8 mouse cellular contexts compared by ENCODE assay signal in genomic region chr8:72134756-72135445, GRCm38 (mm10). TPM values are rescaled to one million over a fixed set of nuclear protein-coding genes. Genes with fewer than 3 reads are reported as not detected.
A peak's percentile ranks its signal among the peaks of the same experiment; 100 is the strongest.
DNase-seq lines count a peak whose midpoint lies in the region; ATAC-seq and TF ChIP-seq lines count a peak whose summit lies in the region.

Gene Tpm4, plus strand, starts transcription at chr8:72134975.

- under 1% methylated on average over 31 of the region's 49 CpGs for WGBS in forebrain, embryonic 12.5 days
- WGBS in liver, postnatal 0 days (ENCODE audit: insufficient replicate concordance): 5% methylated on average over 26 of the region's 49 CpGs
- WGBS in neural tube, embryonic 11.5 days: under 1% methylated on average over 44 of the region's 49 CpGs

- peak; percentile 76 for TF ChIP-seq POLR2A in brain, embryonic 14.5 days (IDR thresholded peaks at IDR 0.05; ENCODE audit: borderline replicate concordance, extremely low read depth, insufficient read depth, insufficient read length, poor library complexity, severe bottlenecking)
- peak; percentile 57 for TF ChIP-seq POLR2A in testis, adult 2 months (IDR thresholded peaks at IDR 0.05; ENCODE audit: control insufficient read depth, low read depth, low read length)

- H3K27ac ChIP-seq in forebrain, embryonic 12.5 days: peak within 1 kb of the TSS; percentile 96
- peak within 1 kb of the TSS; percentile 90 for H3K27ac ChIP-seq in liver, postnatal 0 days (ENCODE audit: low read depth)
- H3K27ac ChIP-seq in neural tube, embryonic 11.5 days (ENCODE audit: low read depth, low read length): peak within 1 kb of the TSS; percentile 96
- H3K27ac ChIP-seq in testis, adult 2 months (ENCODE audit: control insufficient read depth, insufficient read depth, low read depth, low read length): peak within 1 kb of the TSS; percentile 89

- no peak for DNase-seq in brain, embryonic 14.5 days (ENCODE audit: low read depth)
- peak; percentile 77 to 78 for DNase-seq in heart, postnatal 10 days
- DNase-seq in kidney, postnatal 36 days: peak; percentile 71 to 85
- peak; percentile 79 for DNase-seq in liver, postnatal 0 days
- peak; percentile 87 for DNase-seq in neural tube, embryonic 11.5 days (ENCODE audit: low spot score)

- no peak for TF ChIP-seq CTCF in brain, embryonic 14.5 days (IDR thresholded peaks at IDR 0.05; ENCODE audit: borderline replicate concordance, extremely low read depth, insufficient read depth, insufficient read length)
- TF ChIP-seq CTCF in liver, postnatal 0 days (IDR thresholded peaks at IDR 0.05; ENCODE audit: low read depth): no peak
- TF ChIP-seq CTCF in testis, adult 2 months (IDR thresholded peaks at IDR 0.05; ENCODE audit: control insufficient read depth, insufficient read depth, insufficient replicate concordance, low read depth, low read length): no peak

- H3K36me3 ChIP-seq in forebrain, embryonic 12.5 days (replicated peaks): peaks cover 19% of the 10 kb centered on the region
- peaks cover 14% of the 10 kb centered on the region for H3K36me3 ChIP-seq in liver, postnatal 0 days (replicated peaks; ENCODE audit: insufficient read depth, low read length)
- no peaks in the 10 kb centered on the region; the same call in 1 of the 2 replicates for H3K36me3 ChIP-seq in neural tube, embryonic 11.5 days (ENCODE audit: control insufficient read depth, insufficient read depth, low read length)
- H3K36me3 ChIP-seq in testis, adult 2 months (ENCODE audit: control insufficient read depth, insufficient read depth, low read length): no peaks in the 10 kb centered on the region

- TF ChIP-seq EP300 in liver, postnatal 0 days (IDR thresholded peaks at IDR 0.05; ENCODE audit: low read depth): no peak

- H3K4me3 ChIP-seq in forebrain, embryonic 12.5 days (replicated peaks): peak within 1 kb of the TSS; percentile 78
- peak within 1 kb of the TSS; percentile 70 for H3K4me3 ChIP-seq in liver, postnatal 0 days (ENCODE audit: low read depth, low read length)
- peak within 1 kb of the TSS; percentile 83 for H3K4me3 ChIP-seq in neural tube, embryonic 11.5 days (ENCODE audit: low read depth, low read length)
- peak within 1 kb of the TSS; percentile 93 for H3K4me3 ChIP-seq in testis, adult 2 months (ENCODE audit: control insufficient read depth, low read depth, low read length)

- H3K27me3 ChIP-seq in forebrain, embryonic 12.5 days: no peaks in the 10 kb centered on the region
- 0 out of 2 replicates have a peak, but pooled peaks cover 9% of the 10 kb centered on the region for H3K27me3 ChIP-seq in liver, postnatal 0 days (ENCODE audit: insufficient read depth, low read length)
- H3K27me3 ChIP-seq in neural tube, embryonic 11.5 days (ENCODE audit: control insufficient read depth, insufficient read depth, low read length): no peaks in the 10 kb centered on the region
- H3K27me3 ChIP-seq in testis, adult 2 months (ENCODE audit: control insufficient read depth, insufficient read depth, low read length): no peaks in the 10 kb centered on the region; the same call in none of the 2 replicates

- peak within 1 kb of the TSS; percentile 81 for H3K4me2 ChIP-seq in forebrain, embryonic 12.5 days
- peak within 1 kb of the TSS; percentile 78 for H3K4me2 ChIP-seq in liver, postnatal 0 days (ENCODE audit: low read depth, low read length)
- H3K4me2 ChIP-seq in neural tube, embryonic 11.5 days (ENCODE audit: low read depth): peak within 1 kb of the TSS; percentile 94

- no peaks in the 10 kb centered on the region for H3K9me3 ChIP-seq in forebrain, embryonic 12.5 days
- no peaks in the 10 kb centered on the region for H3K9me3 ChIP-seq in liver, postnatal 0 days (ENCODE audit: low read length)
- no peaks in the 10 kb centered on the region for H3K9me3 ChIP-seq in neural tube, embryonic 11.5 days (ENCODE audit: control insufficient read depth, low read length)

- intact Hi-C loops in heart, postnatal 10 days (cut with DNase I): loop anchor here (10.0 kb wide), 1 partner anchor 210 kb away; no protein-coding TSS in a partner anchor

- H3K9ac ChIP-seq in forebrain, embryonic 12.5 days: peak within 1 kb of the TSS; percentile 92
- peak within 1 kb of the TSS; percentile 76 for H3K9ac ChIP-seq in liver, postnatal 0 days (replicated peaks)
- peak within 1 kb of the TSS; percentile 91 for H3K9ac ChIP-seq in neural tube, embryonic 11.5 days (ENCODE audit: low read length)

- H3K4me1 ChIP-seq in forebrain, embryonic 12.5 days: peaks cover 21% of the 10 kb centered on the region
- peaks cover 21% of the 10 kb centered on the region for H3K4me1 ChIP-seq in liver, postnatal 0 days (ENCODE audit: insufficient read depth)
- 0 out of 2 replicates have a peak, but pooled peaks cover 4% of the 10 kb centered on the region for H3K4me1 ChIP-seq in neural tube, embryonic 11.5 days (ENCODE audit: control insufficient read depth, insufficient read depth, low read length)
- peaks cover 22% of the 10 kb centered on the region for H3K4me1 ChIP-seq in testis, adult 2 months (ENCODE audit: control insufficient read depth, insufficient read depth, low read length)

- ATAC-seq in CD4-positive, CD25-positive, alpha-beta regulatory T cell, adult 4 months: peak; percentile 24
- ATAC-seq in forebrain, embryonic 12.5 days (ENCODE audit: low FRiP score): peak; percentile 86
- ATAC-seq in liver, postnatal 0 days: peak; percentile 85
- peak; percentile 90 for ATAC-seq in neural tube, embryonic 11.5 days (ENCODE audit: insufficient read depth, low FRiP score, low TSS enrichment)

RNA-seq across cellular contexts. Expression of gene Tpm4, which starts in this region (rescaled TPM):
- 100 to 1,000 TPM; 231 to 239 TPM for polyA plus RNA-seq in CD4-positive, CD25-positive, alpha-beta regulatory T cell, adult 4 months (2017; shearing (Covaris generic))
- 134 and 149 TPM in 2 replicates for polyA plus RNA-seq in brain, embryonic 14.5 days (2012; rRNA removed)
- 416 and 424 TPM in 2 replicates for polyA plus RNA-seq in forebrain, embryonic 12.5 days (2016; fragmentation: Nextera tagmentation; extraction: Ambion mirVana)
- 100 to 1,000 TPM; 229 to 241 TPM for total RNA-seq in heart, postnatal 10 days (2021)
- polyA plus RNA-seq in liver, postnatal 0 days (2015; fragmentation: Nextera tagmentation; extraction: Ambion mirVana): 80.0 and 86.6 TPM in 2 replicates
- 554 and 563 TPM in 2 replicates for polyA plus RNA-seq in neural tube, embryonic 11.5 days (2014; fragmentation: Nextera tagmentation; extraction: Ambion mirVana)
- polyA plus RNA-seq in testis, adult 2 months (2012; rRNA removed): 4.6 and 5.5 TPM in 2 replicates

Comparison
In these comparisons a context has a peak if more than half of its experiments do, and no peak if none do; other contexts are left out.
1. RNA of gene Tpm4 (polyA plus RNA-seq): 554 to 563 TPM in neural tube, embryonic 11.5 days, 416 to 424 TPM in forebrain, embryonic 12.5 days, 231 to 239 TPM in CD4-positive, CD25-positive, alpha-beta regulatory T cell, adult 4 months, 134 to 149 TPM in brain, embryonic 14.5 days and 80.0 to 86.6 TPM in liver, postnatal 0 days; 4.6 to 5.5 TPM in testis, adult 2 months; every median in the first group is over 10 times any median in the second.
2. ATAC-seq: peak in every context shown above with its lines; median percentile 90 in neural tube, embryonic 11.5 days; 86 in forebrain, embryonic 12.5 days; 85 in liver, postnatal 0 days; 24 in CD4-positive, CD25-positive, alpha-beta regulatory T cell, adult 4 months.
3. Peak in every context shown above with its lines, with median percentiles within 50 percentile points of each other: H3K27ac ChIP-seq, H3K4me2 ChIP-seq, H3K4me3 ChIP-seq and H3K9ac ChIP-seq.